Mouse (Mus musculus): ENCODE measurements at regions not wholly inside any gene's neighbourhood (a gene's known extent, or its start where the extent isn't known, plus 50 kb on each side); places are given as distances from the start of the nearest gene placed in this dataset.

GRCm38 (mm10) chr6:51172856-51173619 lies 259.4 kb upstream of the Nfe2l3 start:
- TF ChIP-seq GABPA (IDR thresholded peaks at IDR 0.05; ENCODE audit: insufficient replicate concordance, low read depth, low read length), result no peak
- TF ChIP-seq MAZ (IDR thresholded peaks at IDR 0.05; ENCODE audit: low read depth, low read length), result no peak
- no peak for TF ChIP-seq CHD2 (IDR thresholded peaks at IDR 0.05; ENCODE audit: low read length)
- TF ChIP-seq CHD1 (IDR thresholded peaks at IDR 0.05; ENCODE audit: low read depth, low read length), result no peak
- no peak for TF ChIP-seq RCOR1 (conservative IDR thresholded peaks at IDR 0.05; ENCODE audit: low read depth, low read length)
- TF ChIP-seq POLR2A (IDR thresholded peaks at IDR 0.05; ENCODE audit: low read depth, low read length), result peak; percentile 31
- TF ChIP-seq BHLHE40 (IDR thresholded peaks at IDR 0.05; ENCODE audit: low read depth, low read length), result no peak
- TF ChIP-seq ETS1 (conservative IDR thresholded peaks at IDR 0.05; ENCODE audit: low read depth, low read length), result no peak
- TF ChIP-seq ZMIZ1 (IDR thresholded peaks at IDR 0.05; ENCODE audit: low read depth, low read length), result no peak
- 0 out of 2 replicates have a peak, but pooled peaks have one; percentile 21 for TF ChIP-seq TBP (conservative IDR thresholded peaks at IDR 0.05; ENCODE audit: low read depth, low read length)
- no peak for TF ChIP-seq TCF12 (IDR thresholded peaks at IDR 0.05; ENCODE audit: low read depth, low read length)
- no peak for TF ChIP-seq EP300 (IDR thresholded peaks at IDR 0.05; ENCODE audit: low read length)
- TF ChIP-seq CTCF (conservative IDR thresholded peaks at IDR 0.05 in 1 of 2, IDR thresholded peaks at IDR 0.05 in 1 of 2; ENCODE audit: low read depth in 2 of 2, low read length in 2 of 2), result no peak
- TF ChIP-seq SIN3A (IDR thresholded peaks at IDR 0.05; ENCODE audit: low read length), result no peak; the same call in 1 of the 2 replicates
- no peak for TF ChIP-seq ZKSCAN1 (IDR thresholded peaks at IDR 0.05; ENCODE audit: borderline replicate concordance, low read depth, low read length)
- TF ChIP-seq MYC (IDR thresholded peaks at IDR 0.05; ENCODE audit: low read depth, low read length), result no peak
- no peak for TF ChIP-seq JUND (conservative IDR thresholded peaks at IDR 0.05; ENCODE audit: low read depth, low read length)
- no peak for TF ChIP-seq HCFC1 (IDR thresholded peaks at IDR 0.05; ENCODE audit: low read depth, low read length)
- TF ChIP-seq USF1 (IDR thresholded peaks at IDR 0.05; ENCODE audit: low read depth, low read length), result no peak
- no peak for TF ChIP-seq SMC3 (IDR thresholded peaks at IDR 0.05; ENCODE audit: low read depth, low read length)
- TF ChIP-seq MAX (IDR thresholded peaks at IDR 0.05; ENCODE audit: low read length), result peak; percentile 20; the same call in 1 of the 2 replicates
- no peak for TF ChIP-seq IRF4 (IDR thresholded peaks at IDR 0.05; ENCODE audit: low read depth, low read length)
- TF ChIP-seq NRF1 (IDR thresholded peaks at IDR 0.05; ENCODE audit: low read depth, low read length), result peak; percentile 90
- TF ChIP-seq ELF1 (IDR thresholded peaks at IDR 0.05; ENCODE audit: low read depth, low read length), result no peak
- TF ChIP-seq E2F4 (IDR thresholded peaks at IDR 0.05; ENCODE audit: insufficient replicate concordance, low read depth, low read length), result no peak
- dilution Hi-C loops (cut with MboI; ENCODE audit: extremely low pct_ligation_motif_present, extremely low pct_unique_long_range_greater_than_20kb, low sequenced_read_pairs), result no loop called here
- Histone ChIP-seq H3K9ac (ENCODE audit: insufficient read depth, low read depth) (peak overlapping the region; percentile 72), H3K79me2 (replicated peaks; ENCODE audit: control insufficient read depth, extremely low read depth, insufficient read depth, poor library complexity, severe bottlenecking) (no peaks in the 10 kb centered on the region), H3K4me3 (replicated peaks in 1 of 3; ENCODE audit: low read depth in 2 of 3, low read length in 2 of 3, poor library complexity in 1 of 3) (peak overlapping the region; percentile 49 to 55 (median 53)), H3K4me1 (ENCODE audit: control insufficient read depth in 1 of 2, insufficient read depth in 2 of 2) (peaks cover 2 to 16% of the 10 kb centered on the region in 2 experiments), H3K9me3 (replicated peaks; ENCODE audit: low read length) (no peaks in the 10 kb centered on the region), H3K27ac (ENCODE audit: insufficient read depth, low read depth) (no peak overlapping the region), H3K4me2 (ENCODE audit: insufficient read depth, low read depth, poor library complexity, severe bottlenecking) (peak overlapping the region; percentile 87), H3K27me3 (replicated peaks) (peaks cover 10% of the 10 kb centered on the region), H3K36me3 (replicated peaks in 1 of 2; ENCODE audit: control insufficient read depth in 1 of 2, insufficient read depth in 1 of 2, low read length in 1 of 2) (no peaks in the 10 kb centered on the region)
- in situ Hi-C loops (cut with MboI; ENCODE audit: low pct_ligation_motif_present, low pct_unique_long_range_greater_than_20kb, low sequenced_read_pairs), result loop anchor here (10.0 to 25.0 kb wide), 2 partner anchors 186 to 488 kb away; no protein-coding TSS in a partner anchor
- peak; percentile 92 for DNase-seq (ENCODE audit: extremely low read depth)
